Mouse (Mus musculus): ENCODE data around the gene Chrm2. TPM values are rescaled to one million over a fixed set of nuclear protein-coding genes. Genes with fewer than 3 reads are reported as not detected.
A peak's percentile ranks its signal among the peaks of the same experiment; 100 is the strongest.

The Chrm2 gene
- polyA plus RNA-seq, 1 experiment from 2014 or later = 19.8 TPM

MicroRNAs encoded within 50 kb of the gene (microRNA counts, 519-probe panel; counts per million panel counts)
- microRNA mmu-miR-490 = not detected

Small RNAs within 50 kb of the gene (microRNA-seq; reads per million reads assigned to microRNA genes)
- gene Mir490 = 35.0 reads per million, percentile 30 among the genes with 10 or more reads in this experiment
